Mouse (Mus musculus) embryo, embryonic 9.5 days (tissue): ENCODE measurements around the gene Kif2c.
"Not testable (repeated sequence)": the region's sequence is repeated elsewhere in the genome, so short reads cannot be mapped to it uniquely, and the experiment has no call there.

Experiments
- DNase-seq: peaks from one replicate; pipeline ENCODE4 v3.0.0-alpha.2; 2017; ENCODE audit errors: extremely low spot score

The Kif2c gene

GRCm38 (mm10) chr4:117189382-117189855, 7.0 kb upstream of the Kif2c start:
- peak; percentile 88 for DNase-seq

- no peak for DNase-seq
Observed at GRCm38 (mm10) chr4:117188969-117189368, 6.5 kb upstream of the Kif2c start.

GRCm38 (mm10) chr4:117182759-117183096, 289 bp upstream of the Kif2c start:
- DNase-seq, result not testable (repeated sequence)

GRCm38 (mm10) chr4:117169936-117170335, 12.5 kb downstream of the Kif2c start:
- no peak for DNase-seq

- DNase-seq, result no peak
Observed at GRCm38 (mm10) chr4:117161183-117161582, 21.3 kb downstream of the Kif2c start.

GRCm38 (mm10) chr4:117159666-117160065, 22.8 kb downstream of the Kif2c start:
- DNase-seq, result no peak

- no peak for DNase-seq
Observed at GRCm38 (mm10) chr4:117156372-117156771, 26.1 kb downstream of the Kif2c start.

GRCm38 (mm10) chr4:117155792-117156355, 26.6 kb downstream of the Kif2c start, which contains the start of gene Rps8:
Gene Rps8, minus strand, starts transcription at chr4:117156243.
- DNase-seq, result peak; percentile 92

GRCm38 (mm10) chr4:117155020-117155791, 27.2 kb downstream of the Kif2c start:
- no peak for DNase-seq

- no peak for DNase-seq
Observed at GRCm38 (mm10) chr4:117152714-117153113, 29.7 kb downstream of the Kif2c start.

- no peak for DNase-seq
Observed at GRCm38 (mm10) chr4:117151416-117151815, 31.0 kb downstream of the Kif2c start.

GRCm38 (mm10) chr4:117150212-117150733, 32.2 kb downstream of the Kif2c start:
- no peak for DNase-seq

GRCm38 (mm10) chr4:117149291-117150211, 32.9 kb downstream of the Kif2c start:
- DNase-seq, result no peak

GRCm38 (mm10) chr4:117148815-117149214, 33.6 kb downstream of the Kif2c start:
- no peak for DNase-seq

GRCm38 (mm10) chr4:117148047-117148713, 34.3 kb downstream of the Kif2c start:
- no peak for DNase-seq

- DNase-seq, result peak; percentile 84
Observed at GRCm38 (mm10) chr4:117146176-117146575, 36.3 kb downstream of the Kif2c start.

- DNase-seq, result no peak
Observed at GRCm38 (mm10) chr4:117145248-117145647, 37.2 kb downstream of the Kif2c start.

GRCm38 (mm10) chr4:117143023-117143422, 39.4 kb downstream of the Kif2c start:
- DNase-seq, result no peak

- no peak for DNase-seq
Observed at GRCm38 (mm10) chr4:117140613-117141012, 41.8 kb downstream of the Kif2c start.

- DNase-seq, result no peak
Observed at GRCm38 (mm10) chr4:117139217-117139612, 43.2 kb downstream of the Kif2c start.
